Mouse (Mus musculus): Measurements from ENCODE around the gene Slc28a2. TPM values are rescaled to one million over a fixed set of nuclear protein-coding genes. Genes with fewer than 3 reads are reported as not detected.
"Not testable (repeated sequence)": the region's sequence is repeated elsewhere in the genome, so short reads cannot be mapped to it uniquely, and the experiment has no call there.

Gene Slc28a2
- total and polyA plus RNA-seq, 2 experiments from 2014 or later, result 5.8 to 7.6 TPM

DNA sequence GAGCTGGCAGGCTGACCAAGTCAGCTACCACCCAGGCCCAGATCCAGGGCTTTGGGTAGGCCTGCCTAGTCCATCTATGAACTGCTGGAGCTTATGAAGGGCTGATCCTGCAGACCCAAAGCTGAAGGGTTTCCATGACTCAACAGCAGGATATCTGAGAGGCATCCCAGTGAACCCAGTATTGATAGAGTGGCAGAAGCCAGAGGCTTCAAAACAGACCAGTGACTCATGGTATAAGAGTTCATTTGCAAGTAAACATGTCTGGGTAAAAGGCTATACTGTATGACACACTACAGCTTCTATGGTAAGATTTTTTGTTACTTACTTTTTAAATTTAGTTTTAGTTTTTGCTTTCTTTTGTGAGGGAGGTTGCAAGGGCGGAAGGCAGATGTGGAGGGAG lies 30.1 kb upstream of the Slc28a2 start:
- no peak overlapping the region for H3K27ac ChIP-seq (ENCODE audit: low read depth)
- no peak for ATAC-seq (ENCODE audit: insufficient read depth, low read depth)

DNA sequence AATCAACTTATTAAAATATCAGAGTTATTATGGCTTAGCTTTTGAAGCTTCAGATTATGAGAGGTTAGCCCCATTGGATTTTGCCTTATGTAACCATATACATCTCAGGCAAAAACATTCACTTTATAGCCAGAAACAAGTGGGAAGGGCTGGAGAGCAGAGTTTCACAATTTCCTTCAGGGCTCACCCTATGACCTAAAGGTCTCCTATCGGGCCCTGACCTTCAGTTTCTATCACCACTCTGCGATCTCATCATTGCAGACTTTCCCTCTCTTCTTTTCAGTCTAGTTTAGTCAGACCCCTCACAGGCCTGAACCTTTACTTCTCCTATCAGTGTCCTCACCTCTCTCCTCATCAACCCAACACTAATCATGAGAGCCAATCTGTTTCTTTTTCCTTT lies 18.7 kb upstream of the Slc28a2 start:
- ATAC-seq (ENCODE audit: insufficient read depth, low read depth), result no peak
- H3K27ac ChIP-seq (ENCODE audit: low read depth), result no peak overlapping the region
- no peak overlapping the region for H3K4me2 ChIP-seq (ENCODE audit: low read depth, low read length)
- H3K4me3 ChIP-seq (ENCODE audit: low read depth, low read length), result no peak overlapping the region
- H3K4me1 ChIP-seq (ENCODE audit: control insufficient read depth, insufficient read depth), result no peaks in the 10 kb centered on the region
- H3K9ac ChIP-seq (replicated peaks; ENCODE audit: low read depth, low read length), result no peak overlapping the region
- H3K36me3 ChIP-seq (replicated peaks; ENCODE audit: control insufficient read depth, insufficient read depth, low read length), result no peaks in the 10 kb centered on the region
- H3K27me3 ChIP-seq (ENCODE audit: control insufficient read depth, insufficient read depth, low read length), result no peaks in the 10 kb centered on the region
- TF ChIP-seq EP300 (IDR thresholded peaks at IDR 0.05; ENCODE audit: low read depth), result no peak
- TF ChIP-seq CTCF (IDR thresholded peaks at IDR 0.05; ENCODE audit: low read depth), result no peak
- DNase-seq (ENCODE audit: low spot score), result no peak
- no peaks in the 10 kb centered on the region for H3K9me3 ChIP-seq (replicated peaks; ENCODE audit: control insufficient read depth, low read length)
- WGBS, result 75% methylated on average over 2 of the region's 2 CpGs

More for the DNA sequence above, 30.1 kb upstream of the Slc28a2 start:
- Histone ChIP-seq H3K9me3 (replicated peaks; ENCODE audit: control insufficient read depth, low read length) (no peaks in the 10 kb centered on the region), H3K4me2 (ENCODE audit: low read depth, low read length) (no peak overlapping the region), H3K4me1 (ENCODE audit: control insufficient read depth, insufficient read depth) (no peaks in the 10 kb centered on the region), H3K36me3 (replicated peaks; ENCODE audit: control insufficient read depth, insufficient read depth, low read length) (no peaks in the 10 kb centered on the region), H3K9ac (replicated peaks; ENCODE audit: low read depth, low read length) (no peak overlapping the region), H3K4me3 (ENCODE audit: low read depth, low read length) (no peak overlapping the region), H3K27me3 (ENCODE audit: control insufficient read depth, insufficient read depth, low read length) (no peaks in the 10 kb centered on the region)
- no peak for DNase-seq (ENCODE audit: low spot score)
- no peak for TF ChIP-seq EP300 (IDR thresholded peaks at IDR 0.05; ENCODE audit: low read depth)
- no peak for TF ChIP-seq CTCF (IDR thresholded peaks at IDR 0.05; ENCODE audit: low read depth)
- 75% methylated on average over 1 of the region's 1 CpGs for WGBS

DNA sequence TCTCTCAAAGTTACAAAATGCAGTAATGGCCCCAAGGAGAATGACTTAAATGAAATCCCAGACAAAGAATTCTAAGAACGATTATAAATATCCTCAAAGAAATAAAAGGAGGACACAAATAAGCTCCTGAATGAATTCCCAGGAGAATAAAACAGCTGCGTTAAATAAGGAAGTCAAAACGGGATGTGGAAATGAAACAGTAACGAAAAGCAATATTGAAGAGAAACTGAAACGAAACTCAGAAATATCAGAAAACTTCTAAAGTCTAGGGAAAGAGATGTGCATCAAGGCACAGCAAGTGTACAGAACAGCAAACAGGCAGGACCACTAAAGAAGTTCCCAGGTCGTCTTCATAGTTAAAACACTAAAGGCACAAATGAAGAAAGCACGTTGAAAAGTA lies 17.3 kb upstream of the Slc28a2 start:
- H3K27ac ChIP-seq (ENCODE audit: low read depth), result no peak overlapping the region
- H3K9me3 ChIP-seq (replicated peaks; ENCODE audit: control insufficient read depth, low read length), result no peaks in the 10 kb centered on the region
- H3K27me3 ChIP-seq (ENCODE audit: control insufficient read depth, insufficient read depth, low read length), result no peaks in the 10 kb centered on the region
- no peaks in the 10 kb centered on the region for H3K36me3 ChIP-seq (replicated peaks; ENCODE audit: control insufficient read depth, insufficient read depth, low read length)
- no peak for ATAC-seq (ENCODE audit: insufficient read depth, low read depth)
- DNase-seq (ENCODE audit: low spot score), result no peak
- H3K4me1 ChIP-seq (ENCODE audit: control insufficient read depth, insufficient read depth), result no peaks in the 10 kb centered on the region
- no peak overlapping the region for H3K9ac ChIP-seq (replicated peaks; ENCODE audit: low read depth, low read length)
- no peak overlapping the region for H3K4me3 ChIP-seq (ENCODE audit: low read depth, low read length)
- no peak overlapping the region; the same call in 1 of the 2 replicates for H3K4me2 ChIP-seq (ENCODE audit: low read depth, low read length)
- TF ChIP-seq CTCF (IDR thresholded peaks at IDR 0.05; ENCODE audit: low read depth) (no peak), EP300 (IDR thresholded peaks at IDR 0.05; ENCODE audit: low read depth) (no peak)
- 58% methylated on average over 7 of the region's 7 CpGs for WGBS

DNA sequence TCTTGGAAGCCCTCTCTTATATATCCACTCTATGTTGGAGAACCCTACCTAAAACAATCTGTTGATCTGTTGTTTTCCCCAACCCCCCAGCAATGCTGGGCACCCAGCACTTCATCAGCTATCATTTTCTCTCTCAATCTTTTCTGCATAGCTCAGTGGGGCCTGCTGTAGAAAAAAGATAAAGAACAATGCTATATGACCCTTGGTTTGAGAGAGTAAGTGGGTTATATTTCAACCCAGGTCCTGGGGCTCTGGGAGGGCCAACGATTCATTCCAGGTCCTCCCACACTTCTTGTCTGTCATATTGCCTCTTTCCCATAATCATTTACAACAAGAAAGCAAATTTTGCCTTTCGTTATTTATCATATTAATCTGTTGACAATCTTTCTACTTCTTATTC lies 368 bp downstream of the Slc28a2 start:
- not testable (repeated sequence) for H3K27me3 ChIP-seq (ENCODE audit: control insufficient read depth, insufficient read depth, low read length); H3K4me3 ChIP-seq (ENCODE audit: low read depth, low read length); H3K36me3 ChIP-seq (replicated peaks; ENCODE audit: control insufficient read depth, insufficient read depth, low read length); H3K4me2 ChIP-seq (ENCODE audit: low read depth, low read length); ATAC-seq (ENCODE audit: insufficient read depth, low read depth); DNase-seq (ENCODE audit: low spot score); H3K4me1 ChIP-seq (ENCODE audit: control insufficient read depth, insufficient read depth); H3K9ac ChIP-seq (replicated peaks; ENCODE audit: low read depth, low read length); H3K27ac ChIP-seq (ENCODE audit: low read depth); H3K9me3 ChIP-seq (replicated peaks; ENCODE audit: control insufficient read depth, low read length)
- 61% methylated on average over 2 of the region's 2 CpGs for WGBS

DNA sequence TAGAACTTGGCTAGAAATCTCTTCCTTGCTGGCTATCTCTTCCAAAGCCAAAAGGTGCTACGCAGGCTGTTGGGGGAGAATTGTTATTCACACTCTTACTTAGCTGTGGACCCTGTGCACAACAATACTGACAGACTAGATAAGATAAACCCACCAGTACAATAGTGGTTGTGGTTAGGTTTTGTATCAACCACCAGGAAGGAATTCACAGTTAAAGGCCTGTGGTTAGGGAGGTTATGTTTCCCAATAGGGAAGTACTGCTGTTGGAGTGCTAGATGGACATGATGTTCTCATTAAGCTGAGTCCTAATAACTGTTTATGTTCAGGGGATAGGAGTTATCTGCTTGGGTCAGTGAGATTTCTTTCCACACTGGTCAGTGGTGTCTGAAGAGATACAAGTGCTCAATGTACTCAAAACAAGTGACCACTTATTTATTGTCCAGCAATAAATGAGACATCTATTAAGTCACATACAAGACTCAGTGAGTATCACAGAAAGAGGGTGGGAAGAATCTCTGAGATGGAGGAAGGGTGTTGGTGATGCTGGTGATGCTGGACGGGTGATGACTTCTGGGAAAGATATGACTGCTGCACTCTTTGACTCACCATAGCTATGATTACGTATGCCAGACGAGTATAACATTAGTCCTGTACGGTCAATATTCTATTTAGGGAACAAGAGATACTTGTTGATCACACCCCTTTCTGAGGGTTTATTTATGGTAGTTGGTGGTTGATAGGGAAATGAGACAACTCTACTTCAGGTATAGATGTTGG lies 12.6 kb downstream of the Slc28a2 start:
- H3K4me3 ChIP-seq (ENCODE audit: low read depth, low read length); DNase-seq (ENCODE audit: low spot score); H3K4me1 ChIP-seq (ENCODE audit: control insufficient read depth, insufficient read depth); H3K9me3 ChIP-seq (replicated peaks; ENCODE audit: control insufficient read depth, low read length); H3K27me3 ChIP-seq (ENCODE audit: control insufficient read depth, insufficient read depth, low read length); H3K9ac ChIP-seq (replicated peaks; ENCODE audit: low read depth, low read length); H3K4me2 ChIP-seq (ENCODE audit: low read depth, low read length); ATAC-seq (ENCODE audit: insufficient read depth, low read depth); H3K36me3 ChIP-seq (replicated peaks; ENCODE audit: control insufficient read depth, insufficient read depth, low read length); H3K27ac ChIP-seq (ENCODE audit: low read depth): not testable (repeated sequence)
- 47% methylated on average over 5 of the region's 5 CpGs for WGBS

DNA sequence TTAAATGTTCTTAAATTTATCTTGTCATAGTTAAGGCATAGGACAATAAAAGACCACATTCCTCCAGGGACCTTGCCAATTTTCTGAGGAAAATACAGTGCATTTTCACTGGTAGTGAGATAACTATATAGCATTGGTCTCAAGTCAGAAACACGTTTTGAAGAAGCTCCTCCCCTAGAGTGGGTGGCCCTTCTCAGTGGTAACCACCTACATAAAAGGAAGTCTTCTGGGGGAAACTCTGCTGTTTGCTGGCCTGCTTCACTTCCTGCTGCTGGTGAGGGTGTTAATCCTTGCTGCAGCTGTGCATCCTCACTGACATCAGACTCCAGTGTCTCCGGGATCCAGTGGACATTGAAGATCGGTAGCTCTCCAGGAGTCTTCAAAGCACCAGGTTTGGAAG lies 14.2 kb downstream of the Slc28a2 start:
- ATAC-seq (ENCODE audit: insufficient read depth, low read depth); H3K9ac ChIP-seq (replicated peaks; ENCODE audit: low read depth, low read length); H3K27ac ChIP-seq (ENCODE audit: low read depth); H3K9me3 ChIP-seq (replicated peaks; ENCODE audit: control insufficient read depth, low read length); H3K36me3 ChIP-seq (replicated peaks; ENCODE audit: control insufficient read depth, insufficient read depth, low read length); H3K27me3 ChIP-seq (ENCODE audit: control insufficient read depth, insufficient read depth, low read length); DNase-seq (ENCODE audit: low spot score); H3K4me1 ChIP-seq (ENCODE audit: control insufficient read depth, insufficient read depth); H3K4me2 ChIP-seq (ENCODE audit: low read depth, low read length); H3K4me3 ChIP-seq (ENCODE audit: low read depth, low read length): not testable (repeated sequence)
- 0% methylated on average over 1 of the region's 3 CpGs for WGBS

All from heart, postnatal 0 days (tissue).